Comparison of ENCODE assay signal across 12 mouse cellular contexts in genomic region chr2:66034907-66035679, GRCm38 (mm10).
DNase-seq lines count a peak whose midpoint lies in the region; ATAC-seq lines count a peak whose summit lies in the region.
"Had no signal": no experiment of that assay in that cellular context is flagged by ENCODE, and none has a peak within 500 bp of the region (broad histone marks: within the 10 kb centered on the region; RNA-seq: fewer than 3 reads in every experiment).

No protein-coding gene starts in this region.

- intact Hi-C loops in left cerebral cortex, postnatal 14 days (cut with DNase I): no loop called here
- intact Hi-C loops in left cerebral cortex, postnatal 36 days (cut with DNase I): no loop called here

- WGBS in hindbrain, embryonic 12.5 days: 74% methylated on average over 9 of the region's 9 CpGs
- whole genome bisulfite sequencing in midbrain, embryonic 16.5 days: 60% methylated on average over 9 of the region's 9 CpGs

- peak; percentile 67 for ATAC-seq in hindbrain, embryonic 12.5 days (ENCODE audit: low FRiP score)
- ATAC-seq in midbrain, embryonic 16.5 days: peak; percentile 84

- DNase-seq in adrenal gland, postnatal 10 days: peak; percentile 9
- no peak for DNase-seq in adrenal gland, adult 8-10 months
- DNase-seq in left cerebral cortex, postnatal 14 days (ENCODE audit: low spot score in 2 of 2): peak; percentile 46 to 47
- no peak for DNase-seq in left cerebral cortex, postnatal 36 days (ENCODE audit: low spot score in 2 of 2)
- DNase-seq in embryo, embryonic 9.5 days (ENCODE audit: extremely low spot score): no peak
- DNase-seq in urinary bladder, adult 18-20 months (ENCODE audit: low spot score in 2 of 2): no peak
- DNase-seq: liver, embryonic 13.5 days had no signal

- no peaks in the 10 kb centered on the region for H3K9me3 ChIP-seq in hindbrain, embryonic 12.5 days (replicated peaks)
- no peaks in the 10 kb centered on the region for H3K9me3 ChIP-seq in midbrain, embryonic 16.5 days (replicated peaks; ENCODE audit: control insufficient read depth, low read length, poor library complexity, severe bottlenecking)
- H3K9me3 ChIP-seq: heart, embryonic 15.5 days; liver, embryonic 13.5 days had no signal

- H3K36me3 ChIP-seq in hindbrain, embryonic 12.5 days: no peaks in the 10 kb centered on the region
- H3K36me3 ChIP-seq in midbrain, embryonic 16.5 days (ENCODE audit: control insufficient read depth, insufficient read depth, low read length): 0 out of 2 replicates have a peak, but pooled peaks cover 2% of the 10 kb centered on the region
- H3K36me3 ChIP-seq: heart, embryonic 15.5 days; liver, embryonic 13.5 days had no signal

- 0 out of 2 replicates have a peak, but pooled peaks cover 8% of the 10 kb centered on the region for H3K4me1 ChIP-seq in hindbrain, embryonic 12.5 days
- peaks cover 2% of the 10 kb centered on the region; the same call in 1 of the 2 replicates for H3K4me1 ChIP-seq in midbrain, embryonic 16.5 days (ENCODE audit: control insufficient read depth, insufficient read depth, low read length)
- H3K4me1 ChIP-seq: heart, embryonic 15.5 days; liver, embryonic 13.5 days had no signal

- H3K4me2 ChIP-seq in hindbrain, embryonic 12.5 days (replicated peaks): no peak overlapping the region
- H3K4me2 ChIP-seq in midbrain, embryonic 16.5 days (ENCODE audit: low read length): no peak overlapping the region
- H3K4me2 ChIP-seq: heart, embryonic 15.5 days; liver, embryonic 13.5 days had no signal

- H3K4me3 ChIP-seq in hindbrain, embryonic 12.5 days: no peak overlapping the region
- H3K4me3 ChIP-seq in midbrain, embryonic 16.5 days (ENCODE audit: low read depth, low read length): no peak overlapping the region
- H3K4me3 ChIP-seq: heart, embryonic 15.5 days; liver, embryonic 13.5 days; myocyte had no signal

- no peak overlapping the region for H3K9ac ChIP-seq in hindbrain, embryonic 12.5 days
- H3K9ac ChIP-seq in midbrain, embryonic 16.5 days (ENCODE audit: low read depth, low read length): no peak overlapping the region
- H3K9ac ChIP-seq: heart, embryonic 15.5 days; liver, embryonic 13.5 days had no signal

- no peaks in the 10 kb centered on the region for H3K27me3 ChIP-seq in hindbrain, embryonic 12.5 days
- H3K27me3 ChIP-seq in midbrain, embryonic 16.5 days (ENCODE audit: control insufficient read depth, insufficient read depth, low read depth, low read length): no peaks in the 10 kb centered on the region
- H3K27me3 ChIP-seq: heart, embryonic 15.5 days; liver, embryonic 13.5 days had no signal

- no peak overlapping the region for H3K27ac ChIP-seq in hindbrain, embryonic 12.5 days
- H3K27ac ChIP-seq in midbrain, embryonic 16.5 days (ENCODE audit: low read length): no peak overlapping the region
- H3K27ac ChIP-seq: heart, embryonic 15.5 days; kidney, postnatal 0 days; liver, embryonic 13.5 days had no signal

Comparison
In these comparisons a context has a peak if more than half of its experiments do, and no peak if none do; other contexts are left out.
1. DNase-seq: peak in adrenal gland, postnatal 10 days (single experiment) and left cerebral cortex, postnatal 14 days (2 of 2); none in adrenal gland, adult 8-10 months (single experiment), left cerebral cortex, postnatal 36 days (0 of 2), embryo, embryonic 9.5 days (single experiment) and urinary bladder, adult 18-20 months (0 of 2).